Mouse (Mus musculus) liver, adult (tissue): ENCODE measurements around the gene Rnaseh2c.

Experiments
- GATA4 ChIP-seq: IDR thresholded peaks from 2 replicates; pipeline ENCODE4 v1.6.1; 2014; ENCODE audit warnings: mild to moderate bottlenecking, low read length; ENCODE audit not compliant: insufficient replicate concordance

Gene Rnaseh2c

DNA sequence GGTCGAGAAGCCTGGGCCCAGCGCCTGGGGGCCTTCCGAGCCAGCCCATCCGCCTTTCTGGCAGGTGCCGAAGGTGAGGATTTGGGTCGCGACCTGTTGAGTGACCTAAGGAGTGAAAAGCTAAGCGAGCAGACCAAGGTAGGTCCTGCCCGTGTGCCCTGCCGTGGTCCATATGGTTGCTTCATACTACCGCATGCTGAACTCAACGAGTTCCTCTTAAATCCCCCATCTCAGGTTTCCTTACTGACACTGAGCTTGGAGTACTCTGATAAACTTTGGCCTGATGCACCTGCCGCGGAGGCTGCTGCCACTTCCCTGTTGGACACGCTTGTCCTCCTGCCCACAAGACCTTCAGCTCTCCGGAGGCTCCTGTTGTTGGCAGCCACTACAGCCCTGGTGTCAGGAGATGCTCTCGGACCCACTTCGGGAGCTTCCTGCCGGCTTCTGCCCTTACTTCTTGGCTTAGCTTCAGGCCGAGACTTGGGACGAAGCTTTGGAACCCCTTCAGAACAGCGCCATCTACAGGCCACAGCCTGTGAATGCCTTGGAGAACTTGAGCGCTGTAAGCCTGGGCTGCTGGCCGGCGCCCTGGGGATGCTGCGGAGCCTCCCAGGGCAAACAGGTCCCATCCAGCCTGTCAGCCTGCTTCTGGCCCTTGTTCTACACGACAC, 33.1 kb upstream of the Rnaseh2c start:
- TF ChIP-seq GATA4, result no peak

DNA sequence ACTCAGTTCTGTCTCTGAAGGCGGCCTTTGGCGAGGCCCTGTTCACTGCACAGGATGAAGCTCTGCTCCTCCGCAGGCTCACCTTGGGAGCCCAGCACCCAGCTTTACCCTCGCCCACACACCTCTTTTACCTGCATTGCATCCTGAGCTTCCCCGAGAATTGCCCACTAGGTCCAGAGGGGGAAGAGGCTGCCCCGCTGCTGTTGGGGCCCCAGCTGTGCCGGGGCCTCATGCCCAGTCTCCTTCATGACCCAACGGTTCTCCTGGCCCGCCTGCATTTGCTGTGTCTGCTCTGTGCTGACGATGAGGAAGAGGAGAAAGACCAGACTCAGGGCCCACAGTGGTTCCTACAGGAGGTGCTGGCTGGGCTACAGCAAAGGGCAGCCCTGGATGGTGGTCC, 32.2 kb upstream of the Rnaseh2c start:
- no peak for TF ChIP-seq GATA4

DNA sequence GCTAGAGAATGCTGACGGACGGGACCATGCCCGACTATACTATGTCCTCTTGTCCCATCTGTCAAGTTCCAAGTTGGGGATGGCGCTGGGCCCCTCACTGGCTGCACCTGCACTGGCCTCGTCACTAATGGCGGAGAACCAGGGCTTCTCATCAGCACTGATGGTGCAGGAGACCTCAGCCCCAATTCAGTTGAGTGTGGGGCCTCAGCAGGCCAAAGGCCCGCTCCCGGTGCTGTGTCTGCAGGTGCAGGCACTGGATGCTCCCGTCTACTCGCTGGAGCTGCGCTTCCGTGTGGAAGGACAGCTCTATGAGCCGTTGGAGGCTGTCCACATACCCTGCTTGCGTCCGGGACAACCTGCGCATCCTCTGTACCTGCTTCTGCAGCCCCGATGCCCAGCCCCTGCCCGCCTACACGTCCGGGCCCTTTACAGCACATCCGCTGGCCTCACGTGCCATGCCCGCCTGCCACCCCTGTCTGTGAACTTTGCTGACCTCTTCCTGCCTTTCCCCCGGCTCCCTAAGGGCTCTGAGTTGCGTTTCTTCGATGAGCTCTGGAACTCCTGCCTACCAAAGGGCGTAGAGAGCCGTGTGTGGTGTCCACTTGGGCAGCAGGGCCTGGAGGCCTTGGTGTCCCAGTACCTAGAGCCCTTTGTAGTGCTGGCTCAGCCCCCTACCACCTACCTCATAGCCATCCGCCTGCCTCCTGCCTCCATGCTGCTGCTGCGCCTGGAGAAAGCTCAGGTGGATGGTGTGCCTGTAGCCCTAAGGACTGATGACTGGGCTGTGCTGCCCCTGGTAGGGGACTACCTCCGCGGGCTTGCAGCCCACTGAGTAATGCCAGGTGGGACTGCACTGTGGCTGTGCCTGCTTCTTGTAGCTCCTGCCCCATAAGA, 31.1 kb upstream of the Rnaseh2c start:
- no peak for TF ChIP-seq GATA4

DNA sequence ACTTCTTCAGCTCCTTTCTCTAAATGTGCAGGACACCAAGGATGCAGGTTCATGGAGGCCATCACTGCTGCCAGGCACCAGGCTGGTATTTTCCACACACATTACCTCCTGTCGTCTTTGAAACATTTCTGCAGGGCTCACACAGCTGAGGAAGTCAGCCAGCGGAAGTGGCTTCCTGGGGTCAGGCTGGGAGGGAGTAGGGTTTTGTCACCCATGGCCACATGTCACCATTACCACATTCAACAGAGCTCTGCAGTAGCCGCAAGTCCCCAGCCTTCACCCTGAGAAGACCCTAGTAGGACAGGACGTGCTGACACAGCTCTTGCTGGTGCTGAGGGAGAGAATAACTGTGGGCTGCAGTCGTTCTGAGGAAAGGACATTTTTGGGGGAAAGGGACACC, 29.8 kb upstream of the Rnaseh2c start:
- no peak for TF ChIP-seq GATA4

DNA sequence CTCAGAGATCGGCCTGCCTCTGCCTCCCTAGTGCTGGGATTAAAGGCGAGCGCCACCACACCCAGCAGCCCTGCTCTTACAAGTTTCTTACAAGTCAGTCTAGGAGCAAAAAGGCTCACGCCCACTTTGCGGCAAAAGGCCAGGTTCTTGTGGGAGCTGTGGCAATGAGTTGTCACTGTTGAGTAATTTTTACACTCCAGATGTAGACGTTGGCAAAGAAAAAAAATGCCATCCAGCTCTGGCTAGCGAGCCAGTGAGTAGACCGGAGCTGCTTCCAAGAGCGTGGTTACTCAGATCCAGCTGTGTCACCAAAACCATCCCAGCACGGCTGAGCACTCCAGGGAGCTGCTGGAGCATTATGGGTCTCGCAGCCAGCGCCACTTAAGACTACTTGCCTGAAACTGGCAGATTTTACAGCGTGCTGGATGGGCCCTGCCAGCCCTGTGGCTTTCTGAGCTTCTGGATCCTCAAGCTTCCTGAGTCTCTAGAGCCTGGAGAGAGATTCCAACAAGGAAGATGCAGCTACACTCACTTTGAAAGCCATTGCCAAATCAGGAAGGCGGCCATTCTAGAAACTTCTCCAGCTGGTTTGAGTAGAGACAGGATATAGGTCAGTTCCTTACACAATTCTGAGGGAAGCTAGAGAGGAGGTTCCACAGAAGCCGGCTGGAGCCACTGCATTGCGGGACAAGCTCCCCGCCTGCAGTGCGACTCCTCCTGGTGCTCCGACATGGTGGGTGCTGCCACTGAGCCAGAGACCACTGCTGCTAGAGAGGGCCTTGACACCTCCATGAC, 29.1 kb upstream of the Rnaseh2c start:
- TF ChIP-seq GATA4, result no peak

DNA sequence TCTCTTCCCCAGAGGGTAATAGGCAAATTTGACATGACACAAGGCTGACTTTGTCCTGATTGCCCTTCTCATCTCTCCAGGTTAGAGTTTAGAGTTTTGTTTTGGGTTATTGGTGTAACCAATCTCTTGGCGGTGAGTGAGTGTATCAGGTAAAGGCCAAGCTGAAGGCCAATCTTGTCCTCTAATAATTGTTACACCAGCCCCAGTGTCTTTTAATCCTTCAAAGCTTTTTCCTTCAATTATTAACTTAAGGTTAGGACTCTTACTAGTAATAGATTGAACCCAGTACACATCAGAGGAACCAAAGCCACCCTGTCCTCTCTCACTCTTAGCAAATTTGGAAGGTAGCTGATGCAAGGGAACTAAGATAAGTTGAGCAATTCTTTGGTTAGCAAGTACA, 26.3 kb upstream of the Rnaseh2c start:
- no peak for TF ChIP-seq GATA4

DNA sequence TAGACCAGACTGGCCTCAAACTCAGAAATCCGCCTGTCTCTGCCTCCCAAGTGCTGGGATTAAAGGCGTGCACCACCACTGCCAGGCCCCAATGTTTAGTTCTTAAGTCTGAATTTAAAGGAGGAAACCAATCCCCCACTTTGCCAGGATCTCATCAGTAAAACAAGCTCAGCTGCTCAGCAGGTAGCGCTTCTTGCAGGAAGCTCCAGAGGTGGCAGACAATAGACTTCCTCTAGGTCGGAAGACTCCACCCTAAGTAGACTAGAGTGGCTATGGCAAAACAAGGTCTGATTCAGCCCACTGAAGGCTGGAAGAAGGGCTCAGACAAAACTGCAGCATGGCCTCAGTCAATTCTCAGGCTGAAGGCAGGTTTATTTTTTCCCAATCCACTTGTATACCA, 21.7 kb upstream of the Rnaseh2c start:
- TF ChIP-seq GATA4, result no peak

DNA sequence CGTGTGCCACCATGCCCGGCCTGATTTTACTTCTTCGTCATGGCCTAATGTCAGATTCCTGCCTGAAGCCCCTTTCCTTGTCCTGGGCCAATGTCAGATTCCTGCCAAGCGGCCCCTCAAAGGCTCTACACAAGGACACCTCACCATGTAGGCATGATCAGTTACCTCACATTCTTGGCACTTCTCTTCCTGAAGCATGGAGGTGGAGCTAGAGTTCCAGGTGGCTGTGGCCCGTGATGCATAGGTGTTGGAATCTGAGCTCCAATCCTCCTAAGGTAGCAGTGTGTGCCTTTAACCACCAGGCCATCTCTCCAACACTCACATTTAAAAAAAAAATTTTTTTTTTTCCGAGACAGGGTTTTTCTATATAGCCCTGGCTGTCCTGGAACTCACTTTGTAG, 20.9 kb upstream of the Rnaseh2c start:
- no peak for TF ChIP-seq GATA4

DNA sequence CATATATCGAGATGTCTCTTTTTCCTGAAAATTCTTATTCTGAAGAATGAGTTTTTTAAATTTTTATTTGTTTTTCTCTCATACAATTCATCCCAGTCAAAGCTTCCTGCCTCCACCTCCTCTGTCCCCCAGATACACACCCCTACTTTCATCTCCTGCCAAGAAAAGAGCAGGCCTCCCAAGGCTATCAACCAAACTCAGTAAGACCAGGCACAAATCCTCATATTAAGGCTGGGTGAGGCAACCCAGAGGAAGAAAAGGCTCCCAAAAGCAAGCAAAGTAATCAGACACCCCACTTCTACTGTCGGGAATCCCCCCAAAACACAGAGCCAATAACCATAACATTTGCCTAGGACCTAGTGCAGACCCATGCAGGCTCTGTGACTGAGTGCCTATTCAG, 19.7 kb upstream of the Rnaseh2c start:
- TF ChIP-seq GATA4, result no peak

DNA sequence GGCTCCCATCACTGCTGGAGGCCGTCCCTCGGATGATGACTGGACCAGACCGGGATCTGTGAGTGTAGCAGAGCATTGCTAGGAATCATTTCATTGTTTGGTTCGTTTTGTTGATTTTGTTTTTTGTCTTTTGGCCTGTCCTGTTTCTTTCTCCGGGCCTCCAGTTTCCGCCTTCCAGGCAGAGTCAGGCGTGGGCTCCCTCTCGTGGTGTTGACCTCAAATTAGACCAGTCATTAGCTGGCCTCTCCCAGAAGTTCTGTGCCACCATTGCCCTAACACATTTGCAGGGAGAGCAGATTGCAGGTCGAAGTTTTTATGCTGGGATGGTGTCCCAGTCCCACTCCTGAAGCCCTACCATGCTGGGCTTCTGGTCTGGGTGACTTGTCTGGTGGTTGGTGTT, 12.5 kb upstream of the Rnaseh2c start:
- TF ChIP-seq GATA4, result no peak

DNA sequence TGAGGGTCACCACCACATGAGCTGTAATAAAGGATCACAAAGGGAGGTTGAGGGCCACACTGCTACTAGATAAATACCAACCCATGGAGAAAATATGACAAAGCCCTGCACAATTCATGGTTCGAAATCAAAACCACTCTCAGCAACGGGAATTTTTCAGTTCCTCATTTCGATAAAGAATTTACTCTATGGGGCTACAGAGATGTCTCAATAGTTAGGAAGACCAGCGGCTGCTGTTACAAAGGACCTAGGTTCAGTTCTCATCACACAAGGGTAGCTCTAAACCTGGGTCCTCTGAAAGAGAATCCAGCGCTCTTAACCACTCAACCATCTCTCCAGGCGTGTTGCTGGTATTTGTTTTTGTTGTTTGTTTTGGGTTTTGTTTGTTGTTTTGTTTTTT, 9.8 kb upstream of the Rnaseh2c start:
- TF ChIP-seq GATA4, result no peak

DNA sequence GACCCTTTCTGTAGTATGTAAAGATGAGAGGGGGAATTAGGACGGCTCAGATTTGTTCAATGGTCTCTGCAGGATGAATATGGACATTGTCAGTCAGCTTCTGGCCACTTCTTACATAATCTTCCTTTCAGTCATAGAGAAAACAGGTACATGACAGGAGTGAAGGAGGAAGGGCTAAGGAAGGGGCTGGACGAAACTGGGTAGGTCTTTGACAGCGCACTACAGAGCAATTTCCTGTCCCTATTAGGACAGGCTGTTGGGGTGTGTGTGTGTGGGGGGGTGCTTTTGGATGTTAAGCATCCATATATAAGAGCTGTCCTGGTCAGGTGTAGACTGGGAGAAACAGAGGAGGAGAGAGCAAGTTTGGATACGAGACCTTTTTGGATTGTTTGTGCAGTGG, 2.4 kb upstream of the Rnaseh2c start:
- TF ChIP-seq GATA4, result no peak

DNA sequence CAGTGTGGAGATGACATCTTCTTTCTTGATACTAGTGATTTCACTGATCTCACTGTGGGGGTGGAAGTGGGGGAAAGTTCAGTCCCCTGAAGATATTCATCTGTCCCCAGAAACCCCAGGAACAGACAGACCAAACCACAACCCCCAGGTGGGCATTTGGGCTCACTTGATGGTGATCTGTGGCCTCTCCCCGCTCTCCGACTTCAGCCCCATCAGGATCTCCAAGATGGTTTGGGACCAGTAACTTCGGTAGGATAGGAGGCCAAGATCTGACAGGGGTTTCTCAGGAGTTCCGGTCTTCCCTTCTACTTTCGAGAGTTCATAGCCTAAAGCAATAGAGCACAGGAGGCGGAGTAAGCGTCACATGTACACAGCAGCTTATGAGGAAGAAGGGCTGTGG, 2.0 kb downstream of the Rnaseh2c start:
- no peak for TF ChIP-seq GATA4

DNA sequence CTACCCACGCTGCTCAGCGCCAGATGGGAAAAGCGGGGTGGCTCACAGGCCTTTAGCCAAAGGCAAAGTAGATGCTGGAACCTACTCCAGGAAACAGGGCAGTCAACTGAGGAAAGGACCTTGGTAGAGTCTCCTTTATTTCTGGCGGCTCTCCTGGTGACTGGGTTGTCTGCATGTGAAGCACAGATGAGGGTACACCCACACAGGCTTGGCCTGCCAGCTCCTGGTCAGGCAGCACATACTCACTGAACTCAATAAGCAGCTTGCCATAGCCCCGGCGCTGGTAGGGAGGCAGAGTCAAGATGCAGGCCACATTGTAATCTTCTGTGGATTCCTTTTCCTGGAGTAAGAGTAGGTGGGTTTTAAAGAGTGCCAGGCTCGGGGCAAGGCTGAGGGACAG, 3.5 kb downstream of the Rnaseh2c start:
- TF ChIP-seq GATA4, result no peak

DNA sequence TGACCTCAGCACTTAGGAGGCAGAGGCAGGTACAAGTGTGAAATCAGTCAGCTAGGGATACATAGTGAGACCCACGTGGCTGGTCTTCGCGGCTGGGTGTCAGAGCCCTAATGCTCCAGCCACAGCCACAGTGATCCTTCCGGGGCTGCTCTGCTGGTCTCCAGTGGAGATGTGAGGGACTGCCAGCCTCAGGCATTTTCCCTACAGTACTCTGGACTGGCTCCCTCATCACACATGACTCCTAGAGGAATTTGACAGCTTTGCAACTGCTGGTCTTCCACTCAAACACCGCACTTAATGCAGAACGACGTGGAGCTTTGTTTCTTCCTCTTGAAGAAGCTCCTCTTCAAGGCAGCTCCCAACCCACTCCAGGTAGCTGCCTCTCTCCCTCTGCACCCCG, 4.5 kb downstream of the Rnaseh2c start:
- TF ChIP-seq GATA4, result no peak
